Mouse (Mus musculus) right cerebral cortex, postnatal 14 days (tissue): ENCODE data around the gene Nek1.

Source experiments
- DNase-seq: peaks from one replicate; pipeline ENCODE4 v3.0.0; 2022

The Nek1 gene

DNA sequence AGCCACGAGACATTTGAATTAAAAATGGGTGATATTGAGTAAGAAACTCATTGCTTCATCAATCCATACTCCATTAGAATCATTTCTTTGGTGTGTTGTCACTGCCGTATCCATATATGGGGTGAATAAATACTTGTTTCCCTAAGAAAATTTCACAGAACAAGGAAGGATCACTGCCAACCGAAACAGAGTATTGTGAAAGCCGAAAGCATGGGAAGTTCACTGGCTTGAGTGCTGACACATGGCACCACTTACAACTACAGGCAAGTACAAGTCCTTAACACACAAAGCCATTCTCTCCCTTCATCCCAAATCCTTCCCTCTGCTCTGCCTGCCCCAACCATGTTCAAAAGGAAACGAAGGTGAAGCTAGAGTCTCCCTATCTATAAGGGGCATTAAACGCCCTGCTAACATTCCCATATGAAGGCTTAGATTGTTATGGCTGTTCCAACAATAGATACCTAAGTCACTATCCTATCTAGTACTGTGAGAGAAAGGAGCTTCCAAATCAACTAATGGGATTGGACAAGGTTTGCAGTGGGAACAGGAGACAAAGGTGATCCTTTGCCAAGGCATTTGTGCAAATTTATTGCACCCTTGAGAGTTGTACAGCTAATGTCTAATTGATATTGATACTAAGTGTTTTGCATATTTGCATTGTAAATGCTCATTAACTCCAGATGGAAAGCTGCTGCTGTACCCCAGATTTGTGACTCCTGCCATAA is 168.6 kb downstream of the Nek1 start:
- no peak for DNase-seq

- DNase-seq = no peak
These were observed 169.2 kb downstream of the Nek1 start for GRCm38 (mm10) chr8:61162186-61162566.

DNA sequence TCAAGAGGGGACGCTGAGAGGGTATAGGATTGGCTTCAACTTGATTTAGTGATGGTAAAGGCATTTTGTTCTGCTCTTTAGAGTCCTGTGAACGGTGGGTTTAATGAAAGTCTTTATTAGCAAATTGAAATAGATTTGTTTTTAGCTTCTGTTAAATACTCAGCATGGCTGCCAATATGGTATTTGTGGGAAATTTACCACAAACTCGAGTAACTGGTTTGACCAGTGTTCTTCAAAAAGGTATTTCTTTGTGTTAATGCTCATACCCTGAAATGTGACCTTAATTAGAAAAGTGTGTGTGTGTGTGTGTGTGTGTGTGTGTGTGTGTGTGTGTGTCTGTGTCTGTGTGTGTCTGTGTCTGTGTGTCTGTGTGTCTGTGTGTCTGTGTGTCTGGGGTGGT is 178.6 kb downstream of the Nek1 start:
- DNase-seq = no peak

DNA sequence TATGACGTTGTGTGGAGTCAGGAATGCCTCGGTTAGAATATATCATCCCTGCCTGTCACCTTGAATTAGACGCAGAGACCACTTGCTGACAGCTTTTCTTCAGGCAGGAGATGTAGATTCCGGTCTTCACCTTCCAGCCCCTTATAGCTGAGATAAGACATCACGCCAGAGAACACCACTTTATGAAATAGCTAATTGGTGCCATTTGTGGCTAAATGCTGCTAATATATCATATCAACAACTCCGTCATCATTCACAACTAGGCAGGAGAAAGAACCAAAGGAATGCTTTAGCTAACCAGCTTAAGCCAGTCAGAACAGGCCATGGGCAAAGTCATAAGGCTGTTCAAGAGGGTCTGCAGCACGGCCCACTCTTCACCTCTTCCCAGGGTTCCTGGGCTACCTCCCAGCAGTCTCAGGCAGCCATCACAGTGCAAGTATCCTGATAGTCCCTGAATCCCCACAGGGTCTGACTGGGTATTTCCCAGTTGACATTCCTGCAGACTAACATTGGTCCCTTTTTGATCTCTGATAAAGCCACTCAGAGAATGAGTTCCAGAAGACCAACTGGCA is 181.0 kb downstream of the Nek1 start:
- DNase-seq = no peak

GRCm38 (mm10) chr8:61175876-61176275 is 182.9 kb downstream of the Nek1 start:
- DNase-seq = no peak

DNA sequence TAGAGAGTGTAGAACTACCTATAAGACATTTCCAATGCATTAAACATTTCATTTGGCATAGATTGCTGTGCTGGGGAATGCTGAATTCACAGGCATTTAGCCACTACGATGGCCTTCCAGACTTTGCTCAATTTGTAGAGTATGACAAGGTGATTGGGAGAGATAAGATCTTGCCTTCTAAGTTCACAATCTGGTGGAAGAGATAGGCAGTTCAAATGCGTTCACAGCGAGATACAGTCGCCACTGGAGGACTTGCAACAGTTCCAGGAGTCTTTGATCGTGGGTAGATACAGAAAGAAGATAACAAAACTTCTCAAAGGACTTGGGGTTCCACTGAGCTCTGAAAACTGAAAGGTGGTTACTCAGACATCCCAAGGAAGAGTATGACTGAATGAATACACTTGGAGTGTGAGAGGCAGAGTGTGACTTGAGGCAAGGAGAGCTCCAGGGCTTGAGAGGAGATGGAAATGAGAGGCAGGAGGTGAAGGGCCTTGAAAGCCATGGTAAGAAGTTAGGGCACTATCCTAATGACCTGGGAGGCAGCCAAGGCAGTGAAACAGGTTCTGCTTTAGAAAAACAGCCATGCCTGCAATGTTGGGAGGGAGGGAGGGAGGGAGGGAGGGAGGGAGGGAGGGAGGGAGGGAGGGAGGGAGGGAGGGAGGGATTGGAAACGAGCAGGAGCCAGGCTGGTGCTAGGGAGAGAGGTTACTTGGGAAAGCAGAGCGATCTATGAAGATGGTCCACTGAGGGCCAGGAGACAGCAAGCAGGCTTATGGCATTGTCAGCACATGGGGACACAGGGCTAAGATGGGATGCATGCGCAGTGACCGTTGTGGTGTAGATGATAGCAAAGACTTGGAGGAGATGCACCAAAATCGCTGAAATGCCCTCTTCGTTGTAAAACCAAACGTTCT is 184.9 kb downstream of the Nek1 start:
- no peak for DNase-seq

- DNase-seq = no peak
These were observed 185.7 kb downstream of the Nek1 start for GRCm38 (mm10) chr8:61178594-61179140.
